Comparison of ENCODE assay signal across 7 mouse cellular contexts in the genomic region with DNA sequence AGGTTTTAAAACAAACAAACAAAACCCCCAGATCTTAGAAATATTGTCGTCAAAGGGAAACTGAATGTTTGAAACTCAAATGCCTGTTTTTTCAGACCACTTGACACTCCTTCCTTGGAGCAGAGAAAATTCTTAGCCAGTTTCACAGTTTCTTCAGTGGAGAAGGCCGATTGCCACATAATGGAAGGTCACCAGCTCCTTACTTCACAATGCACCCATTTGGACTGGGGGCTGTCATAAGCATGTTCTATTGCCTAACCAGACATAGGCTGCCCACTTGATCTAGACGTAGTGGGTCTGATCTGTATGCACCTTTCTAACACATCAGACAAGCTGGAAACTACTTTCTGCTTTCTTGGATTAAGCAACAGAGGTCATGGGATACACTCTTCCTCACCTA. TPM values are rescaled to one million over a fixed set of nuclear protein-coding genes. Genes with fewer than 3 reads are reported as not detected.
A peak's percentile ranks its signal among the peaks of the same experiment; 100 is the strongest.
DNase-seq lines count a peak whose midpoint lies in the region; ATAC-seq and TF ChIP-seq lines count a peak whose summit lies in the region.

No protein-coding gene starts in this region.

- H3K9me3 ChIP-seq in kidney, postnatal 0 days (replicated peaks; ENCODE audit: low read length) = no peaks in the 10 kb centered on the region
- H3K9me3 ChIP-seq in forebrain, embryonic 16.5 days (ENCODE audit: control insufficient read depth, low read length) = no peaks in the 10 kb centered on the region
- H3K9me3 ChIP-seq in liver, embryonic 15.5 days (replicated peaks) = no peaks in the 10 kb centered on the region
- no peaks in the 10 kb centered on the region for H3K9me3 ChIP-seq in stomach, embryonic 14.5 days (ENCODE audit: control insufficient read depth, low read depth, low read length)

- peak overlapping the region; percentile 59 for H3K4me2 ChIP-seq in kidney, postnatal 0 days (ENCODE audit: low read length)
- peak overlapping the region; percentile 87; the same call in 1 of the 2 replicates for H3K4me2 ChIP-seq in forebrain, embryonic 16.5 days (ENCODE audit: low read length)
- H3K4me2 ChIP-seq in liver, embryonic 15.5 days = peak overlapping the region; percentile 95
- H3K4me2 ChIP-seq in stomach, embryonic 14.5 days (replicated peaks; ENCODE audit: low read depth, low read length) = peak overlapping the region; percentile 66; the same call in 1 of the 2 replicates

- H3K4me3 ChIP-seq in kidney, postnatal 0 days (replicated peaks; ENCODE audit: low read depth, low read length) = no peak overlapping the region
- H3K4me3 ChIP-seq in forebrain, embryonic 16.5 days (replicated peaks; ENCODE audit: low read length) = no peak overlapping the region
- no peak overlapping the region for H3K4me3 ChIP-seq in liver, embryonic 15.5 days (replicated peaks)
- peak overlapping the region; percentile 75; the same call in 1 of the 2 replicates for H3K4me3 ChIP-seq in stomach, embryonic 14.5 days (ENCODE audit: low read depth, low read length)

- DNase-seq in kidney, postnatal 0 days (ENCODE audit: low spot score) = no peak
- no peak for DNase-seq in kidney, adult 11 months
- DNase-seq in ovary, postnatal 10 days (ENCODE audit: low spot score) = no peak
- DNase-seq in retina, postnatal 1 day = no peak

- no peak for ATAC-seq in kidney, postnatal 0 days (replicated peaks; ENCODE audit: low FRiP score, low read depth)
- ATAC-seq in forebrain, embryonic 16.5 days = no peak
- no peak for ATAC-seq in liver, embryonic 15.5 days (ENCODE audit: insufficient read depth)
- no peak for ATAC-seq in stomach, embryonic 14.5 days (ENCODE audit: insufficient number of reproducible peaks, insufficient read depth, low FRiP score, low read depth)

- H3K27me3 ChIP-seq in kidney, postnatal 0 days (ENCODE audit: insufficient read depth, low read length) = no peaks in the 10 kb centered on the region
- no peaks in the 10 kb centered on the region for H3K27me3 ChIP-seq in forebrain, embryonic 16.5 days (replicated peaks; ENCODE audit: control insufficient read depth, insufficient read depth, low read length)
- H3K27me3 ChIP-seq in liver, embryonic 15.5 days = peaks cover 8% of the 10 kb centered on the region; the same call in 1 of the 2 replicates
- no peaks in the 10 kb centered on the region for H3K27me3 ChIP-seq in stomach, embryonic 14.5 days (ENCODE audit: control insufficient read depth, insufficient read depth, low read length)

- no peak overlapping the region for H3K9ac ChIP-seq in kidney, postnatal 0 days (ENCODE audit: low read depth, low read length)
- H3K9ac ChIP-seq in forebrain, embryonic 16.5 days (replicated peaks; ENCODE audit: low read depth, low read length) = no peak overlapping the region
- H3K9ac ChIP-seq in liver, embryonic 15.5 days = no peak overlapping the region
- no peak overlapping the region for H3K9ac ChIP-seq in stomach, embryonic 14.5 days (replicated peaks; ENCODE audit: low read depth, low read length)

- peaks cover 9% of the 10 kb centered on the region; the same call in 1 of the 2 replicates for H3K4me1 ChIP-seq in kidney, postnatal 0 days (replicated peaks; ENCODE audit: insufficient read depth, low read length)
- H3K4me1 ChIP-seq in forebrain, embryonic 16.5 days (replicated peaks; ENCODE audit: control insufficient read depth, insufficient read depth, low read length) = peaks cover 7% of the 10 kb centered on the region
- peaks cover 15% of the 10 kb centered on the region for H3K4me1 ChIP-seq in liver, embryonic 15.5 days (replicated peaks)
- peaks cover 9% of the 10 kb centered on the region; the same call in 1 of the 2 replicates for H3K4me1 ChIP-seq in stomach, embryonic 14.5 days (ENCODE audit: control insufficient read depth, insufficient read depth, low read length)

- no peak for TF ChIP-seq CTCF in kidney, postnatal 0 days (IDR thresholded peaks at IDR 0.05; ENCODE audit: low read depth)

- no peaks in the 10 kb centered on the region for H3K36me3 ChIP-seq in kidney, postnatal 0 days (ENCODE audit: insufficient read depth, low read length)
- no peaks in the 10 kb centered on the region for H3K36me3 ChIP-seq in forebrain, embryonic 16.5 days (ENCODE audit: control insufficient read depth, insufficient read depth)
- no peaks in the 10 kb centered on the region for H3K36me3 ChIP-seq in liver, embryonic 15.5 days (replicated peaks)
- no peaks in the 10 kb centered on the region for H3K36me3 ChIP-seq in stomach, embryonic 14.5 days (ENCODE audit: control insufficient read depth, insufficient read depth, low read length)

- peak overlapping the region; percentile 87 for H3K27ac ChIP-seq in kidney, postnatal 0 days
- no peak overlapping the region for H3K27ac ChIP-seq in forebrain, embryonic 16.5 days (ENCODE audit: low read length)
- no peak overlapping the region for H3K27ac ChIP-seq in liver, embryonic 15.5 days (replicated peaks)
- H3K27ac ChIP-seq in stomach, embryonic 14.5 days (ENCODE audit: low read length) = no peak overlapping the region

- WGBS in kidney, postnatal 0 days = 58% methylated on average over 3 of the region's 3 CpGs
- 49% methylated on average over 3 of the region's 3 CpGs for WGBS in forebrain, embryonic 16.5 days
- 58% methylated on average over 3 of the region's 3 CpGs for WGBS in liver, embryonic 15.5 days (ENCODE audit: insufficient replicate concordance)
- WGBS in stomach, embryonic 14.5 days = 52% methylated on average over 3 of the region's 3 CpGs

RNA-seq across cellular contexts. Expression of a gene that starts 0.6 kb away (rescaled TPM):
- polyA plus RNA-seq in kidney, postnatal 0 days (2015; fragmentation: Nextera tagmentation; extraction: Ambion mirVana) = 246 and 283 TPM in 2 replicates
- polyA plus RNA-seq in forebrain, embryonic 16.5 days (2015; fragmentation: Nextera tagmentation; extraction: Ambion mirVana) = 6.3 and 7.1 TPM in 2 replicates
- 4.7 and 5.3 TPM in 2 replicates for polyA plus RNA-seq in liver, embryonic 15.5 days (2015; fragmentation: Nextera tagmentation; extraction: Ambion mirVana)
- polyA plus RNA-seq in stomach, embryonic 14.5 days (2014; fragmentation: Nextera tagmentation; extraction: Ambion mirVana) = 13.4 and 14.6 TPM in 2 replicates

RNA-seq across cellular contexts. Expression of a gene that starts 45.1 kb away (rescaled TPM):
- 0.16 TPM in 1 of 2 replicates, not detected in the other for polyA plus RNA-seq in kidney, postnatal 0 days (2015; fragmentation: Nextera tagmentation; extraction: Ambion mirVana)
- not detected in 2 replicates for polyA plus RNA-seq in forebrain, embryonic 16.5 days (2015; fragmentation: Nextera tagmentation; extraction: Ambion mirVana)
- 0.07 TPM in 1 of 2 replicates, not detected in the other for polyA plus RNA-seq in liver, embryonic 15.5 days (2015; fragmentation: Nextera tagmentation; extraction: Ambion mirVana)
- polyA plus RNA-seq in stomach, embryonic 14.5 days (2014; fragmentation: Nextera tagmentation; extraction: Ambion mirVana) = 0.34 TPM in 1 of 2 replicates, not detected in the other

Comparison
In these comparisons a context has a peak if more than half of its experiments do, and no peak if none do; other contexts are left out.
1. RNA of a gene that starts 0.6 kb away (polyA plus RNA-seq): 246 to 283 TPM in kidney, postnatal 0 days; 13.4 to 14.6 TPM in stomach, embryonic 14.5 days, 6.3 to 7.1 TPM in forebrain, embryonic 16.5 days and 4.7 to 5.3 TPM in liver, embryonic 15.5 days; every median in the first group is over 10 times any median in the second.
2. Peak in every context shown above with its lines, with median percentiles within 50 percentile points of each other: H3K4me2 ChIP-seq.